Mouse (Mus musculus): Measurements from ENCODE around the gene Gm1043. TPM values are rescaled to one million over a fixed set of nuclear protein-coding genes. Genes with fewer than 3 reads are reported as not detected.

Gm1043 gene
- polyA plus RNA-seq, 1 experiment from 2014 or later, result 0.10 TPM

- 50% methylated on average over 5 of the region's 5 CpGs for WGBS
- no peak overlapping the region for H3K27ac ChIP-seq
Measured at GRCm38 (mm10) chr5:37100813-37101212, 15.6 kb downstream of the Gm1043 start.

GRCm38 (mm10) chr5:37101631-37102030, 16.5 kb downstream of the Gm1043 start:
- H3K4me3 ChIP-seq (replicated peaks), result no peak overlapping the region
- no peaks in the 10 kb centered on the region for H3K36me3 ChIP-seq
- no peaks in the 10 kb centered on the region for H3K27me3 ChIP-seq (replicated peaks)
- H3K27ac ChIP-seq, result no peak overlapping the region
- no peak overlapping the region for H3K9ac ChIP-seq
- H3K9me3 ChIP-seq, result no peaks in the 10 kb centered on the region
- H3K4me2 ChIP-seq, result no peak overlapping the region
- no peaks in the 10 kb centered on the region for H3K4me1 ChIP-seq
- no peak for ATAC-seq (ENCODE audit: insufficient read depth, low FRiP score, low read depth)
- WGBS, result 67% methylated on average over 15 of the region's 15 CpGs

More at GRCm38 (mm10) chr5:37100813-37101212, 15.6 kb downstream of the Gm1043 start:
- Histone ChIP-seq H3K27me3 (replicated peaks) (no peaks in the 10 kb centered on the region), H3K9me3 (no peaks in the 10 kb centered on the region), H3K4me2 (no peak overlapping the region), H3K9ac (no peak overlapping the region), H3K36me3 (no peaks in the 10 kb centered on the region), H3K4me1 (no peaks in the 10 kb centered on the region), H3K4me3 (replicated peaks) (no peak overlapping the region)
- ATAC-seq (ENCODE audit: insufficient read depth, low FRiP score, low read depth), result no peak

GRCm38 (mm10) chr5:37102056-37102455, 16.9 kb downstream of the Gm1043 start:
- no peak for ATAC-seq (ENCODE audit: insufficient read depth, low FRiP score, low read depth)
- H3K9ac ChIP-seq, result no peak overlapping the region
- no peak overlapping the region for H3K27ac ChIP-seq
- no peaks in the 10 kb centered on the region for H3K36me3 ChIP-seq
- no peak overlapping the region for H3K4me2 ChIP-seq
- H3K4me3 ChIP-seq (replicated peaks), result no peak overlapping the region
- H3K27me3 ChIP-seq (replicated peaks), result no peaks in the 10 kb centered on the region
- WGBS, result 28% methylated on average over 6 of the region's 6 CpGs
- H3K9me3 ChIP-seq, result no peaks in the 10 kb centered on the region
- no peaks in the 10 kb centered on the region for H3K4me1 ChIP-seq

GRCm38 (mm10) chr5:37105531-37106456, 20.6 kb downstream of the Gm1043 start:
- H3K4me2 ChIP-seq, result no peak overlapping the region
- no peaks in the 10 kb centered on the region for H3K27me3 ChIP-seq (replicated peaks)
- no peak overlapping the region for H3K4me3 ChIP-seq (replicated peaks)
- no peaks in the 10 kb centered on the region for H3K9me3 ChIP-seq
- H3K9ac ChIP-seq, result no peak overlapping the region
- no peaks in the 10 kb centered on the region for H3K36me3 ChIP-seq
- 82% methylated on average over 23 of the region's 23 CpGs for WGBS
- no peaks in the 10 kb centered on the region for H3K4me1 ChIP-seq
- no peak overlapping the region for H3K27ac ChIP-seq
- ATAC-seq (ENCODE audit: insufficient read depth, low FRiP score, low read depth), result no peak

GRCm38 (mm10) chr5:37107111-37107510, 21.9 kb downstream of the Gm1043 start:
- Histone ChIP-seq H3K9ac (no peak overlapping the region), H3K36me3 (no peaks in the 10 kb centered on the region), H3K4me3 (replicated peaks) (no peak overlapping the region), H3K27ac (no peak overlapping the region), H3K9me3 (no peaks in the 10 kb centered on the region), H3K27me3 (replicated peaks) (no peaks in the 10 kb centered on the region), H3K4me1 (no peaks in the 10 kb centered on the region), H3K4me2 (no peak overlapping the region)
- WGBS, result 80% methylated on average over 5 of the region's 5 CpGs
- ATAC-seq (ENCODE audit: insufficient read depth, low FRiP score, low read depth), result no peak

GRCm38 (mm10) chr5:37107611-37108010, 22.4 kb downstream of the Gm1043 start:
- no peaks in the 10 kb centered on the region for H3K9me3 ChIP-seq
- no peak overlapping the region for H3K4me2 ChIP-seq
- H3K27me3 ChIP-seq (replicated peaks), result no peaks in the 10 kb centered on the region
- no peak overlapping the region for H3K27ac ChIP-seq
- ATAC-seq (ENCODE audit: insufficient read depth, low FRiP score, low read depth), result no peak
- no peaks in the 10 kb centered on the region for H3K36me3 ChIP-seq
- no peak overlapping the region for H3K4me3 ChIP-seq (replicated peaks)
- H3K4me1 ChIP-seq, result no peaks in the 10 kb centered on the region
- no peak overlapping the region for H3K9ac ChIP-seq
- 78% methylated on average over 6 of the region's 6 CpGs for WGBS

GRCm38 (mm10) chr5:37109280-37109849, 24.2 kb downstream of the Gm1043 start:
- no peak for ATAC-seq (ENCODE audit: insufficient read depth, low FRiP score, low read depth)

GRCm38 (mm10) chr5:37112389-37112788, 27.2 kb downstream of the Gm1043 start:
- Histone ChIP-seq H3K9me3 (no peaks in the 10 kb centered on the region), H3K4me2 (no peak overlapping the region), H3K4me1 (no peaks in the 10 kb centered on the region), H3K27ac (no peak overlapping the region), H3K4me3 (replicated peaks) (no peak overlapping the region), H3K27me3 (replicated peaks) (no peaks in the 10 kb centered on the region), H3K36me3 (no peaks in the 10 kb centered on the region), H3K9ac (no peak overlapping the region)
- WGBS, result 67% methylated on average over 7 of the region's 7 CpGs
- ATAC-seq (ENCODE audit: insufficient read depth, low FRiP score, low read depth), result no peak; the same call in 1 of the 2 replicates

More at GRCm38 (mm10) chr5:37109280-37109849, 24.2 kb downstream of the Gm1043 start:
- Histone ChIP-seq H3K9ac (no peak overlapping the region), H3K27ac (no peak overlapping the region), H3K27me3 (replicated peaks) (no peaks in the 10 kb centered on the region), H3K4me2 (no peak overlapping the region), H3K4me3 (replicated peaks) (no peak overlapping the region), H3K4me1 (no peaks in the 10 kb centered on the region), H3K36me3 (no peaks in the 10 kb centered on the region), H3K9me3 (no peaks in the 10 kb centered on the region)
- WGBS, result 30% methylated on average over 6 of the region's 6 CpGs

- Histone ChIP-seq H3K9me3 (no peaks in the 10 kb centered on the region), H3K4me1 (no peaks in the 10 kb centered on the region), H3K36me3 (no peaks in the 10 kb centered on the region), H3K4me3 (replicated peaks) (no peak overlapping the region), H3K9ac (no peak overlapping the region), H3K27me3 (replicated peaks) (no peaks in the 10 kb centered on the region), H3K4me2 (no peak overlapping the region), H3K27ac (no peak overlapping the region)
- 61% methylated on average over 9 of the region's 9 CpGs for WGBS
- no peak for ATAC-seq (ENCODE audit: insufficient read depth, low FRiP score, low read depth)
Measured at GRCm38 (mm10) chr5:37117126-37117525, 32.0 kb downstream of the Gm1043 start.

- Histone ChIP-seq H3K4me1 (no peaks in the 10 kb centered on the region), H3K4me3 (replicated peaks) (no peak overlapping the region), H3K4me2 (no peak overlapping the region), H3K27ac (no peak overlapping the region), H3K9me3 (no peaks in the 10 kb centered on the region), H3K9ac (no peak overlapping the region), H3K27me3 (replicated peaks) (no peaks in the 10 kb centered on the region), H3K36me3 (no peaks in the 10 kb centered on the region)
- WGBS, result 43% methylated on average over 4 of the region's 4 CpGs
- no peak for ATAC-seq (ENCODE audit: insufficient read depth, low FRiP score, low read depth)
Measured at GRCm38 (mm10) chr5:37118242-37118641, 33.1 kb downstream of the Gm1043 start.

GRCm38 (mm10) chr5:37121186-37121680, 36.1 kb downstream of the Gm1043 start:
- H3K27ac ChIP-seq, result no peak overlapping the region
- H3K4me2 ChIP-seq, result no peak overlapping the region
- H3K36me3 ChIP-seq, result no peaks in the 10 kb centered on the region
- H3K27me3 ChIP-seq (replicated peaks), result no peaks in the 10 kb centered on the region
- no peaks in the 10 kb centered on the region for H3K4me1 ChIP-seq
- WGBS, result 72% methylated on average over 7 of the region's 7 CpGs
- H3K9me3 ChIP-seq, result no peaks in the 10 kb centered on the region
- no peak overlapping the region for H3K4me3 ChIP-seq (replicated peaks)
- no peak overlapping the region for H3K9ac ChIP-seq
- no peak for ATAC-seq (ENCODE audit: insufficient read depth, low FRiP score, low read depth)

GRCm38 (mm10) chr5:37131841-37132240, 46.7 kb downstream of the Gm1043 start:
- no peak for ATAC-seq (ENCODE audit: insufficient read depth, low FRiP score, low read depth)

More at GRCm38 (mm10) chr5:37131841-37132240, 46.7 kb downstream of the Gm1043 start:
- no peaks in the 10 kb centered on the region for H3K4me1 ChIP-seq
- WGBS, result 53% methylated on average over 4 of the region's 4 CpGs
- no peak overlapping the region for H3K4me2 ChIP-seq
- no peak overlapping the region for H3K4me3 ChIP-seq (replicated peaks)
- H3K36me3 ChIP-seq, result no peaks in the 10 kb centered on the region
- no peak overlapping the region for H3K9ac ChIP-seq
- no peaks in the 10 kb centered on the region for H3K9me3 ChIP-seq
- H3K27me3 ChIP-seq (replicated peaks), result no peaks in the 10 kb centered on the region
- no peak overlapping the region for H3K27ac ChIP-seq

Measured in stomach, embryonic 15.5 days (tissue).